Mouse (Mus musculus): ENCODE results near the gene 4921536K21Rik.
A peak's percentile ranks its signal among the peaks of the same experiment; 100 is the strongest.

The 4921536K21Rik gene

GRCm38 (mm10) chr11:3894406-3895281 lies at the start of gene 4921536K21Rik, which contains the start of gene Dusp18:
Gene 4921536K21Rik (minus strand): TSS chr11:3895098.
Gene Dusp18 (plus strand): TSS chr11:3895240.
- peak; percentile 53 to 86 for DNase-seq (ENCODE audit: low spot score in 2 of 2)

GRCm38 (mm10) chr11:3941371-3941770 lies 46.5 kb upstream of the 4921536K21Rik start:
- DNase-seq (ENCODE audit: low spot score in 2 of 2) = peak in 1 of 2 experiments; percentile 1

DNA sequence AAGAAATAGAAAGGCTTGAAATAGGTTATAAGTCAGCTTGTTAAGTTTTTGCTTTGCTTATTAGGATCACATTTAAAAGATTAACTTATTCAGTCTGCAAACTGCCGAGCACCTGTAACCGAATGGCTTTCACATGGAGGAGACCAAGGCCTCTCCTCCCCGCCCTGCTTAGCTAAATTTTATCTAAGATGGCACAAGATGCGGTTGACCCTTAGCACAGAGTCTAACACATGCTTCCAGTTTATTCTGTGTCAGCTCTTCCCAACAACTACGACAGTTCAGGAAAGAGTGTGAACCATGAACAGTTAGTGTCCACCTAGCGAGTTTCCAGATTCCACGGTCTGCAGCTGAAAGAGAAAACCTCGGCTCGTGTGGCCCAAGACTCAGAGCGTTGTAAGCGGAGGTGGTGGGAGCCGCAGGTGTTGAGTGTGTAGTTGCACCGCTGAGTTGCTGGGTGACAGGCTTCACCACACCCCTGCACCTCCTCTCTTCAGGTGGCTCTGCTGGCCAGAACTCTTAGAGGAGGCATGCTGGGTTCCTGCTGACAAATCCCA lies 42.5 kb upstream of the 4921536K21Rik start:
- DNase-seq (ENCODE audit: low spot score in 2 of 2) = peak in 1 of 2 experiments; percentile 6

GRCm38 (mm10) chr11:3936318-3936717 lies 41.4 kb upstream of the 4921536K21Rik start:
- no peak for DNase-seq (ENCODE audit: low spot score in 2 of 2)

DNA sequence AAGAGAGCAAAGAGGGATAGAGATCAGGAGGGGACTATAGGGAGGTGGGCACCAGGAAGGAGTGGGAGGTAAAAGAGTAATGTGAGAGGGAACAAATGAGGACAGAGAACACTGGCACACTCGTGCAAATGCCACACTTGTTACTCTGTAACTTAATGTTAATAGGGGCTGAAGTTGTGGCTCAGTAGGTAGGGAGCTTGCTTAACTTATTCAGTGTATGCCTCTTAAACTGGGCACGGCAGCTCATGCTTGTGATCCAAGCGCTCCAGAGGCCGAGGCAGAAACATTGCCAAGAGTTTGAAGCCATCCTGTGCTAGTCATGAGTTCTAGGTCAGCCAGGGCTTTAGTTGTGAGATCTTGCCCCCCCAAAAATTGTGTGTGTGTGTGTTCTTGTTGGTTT lies 40.2 kb upstream of the 4921536K21Rik start:
- DNase-seq (ENCODE audit: low spot score in 2 of 2) = peak in 1 of 2 experiments; percentile 4

DNA sequence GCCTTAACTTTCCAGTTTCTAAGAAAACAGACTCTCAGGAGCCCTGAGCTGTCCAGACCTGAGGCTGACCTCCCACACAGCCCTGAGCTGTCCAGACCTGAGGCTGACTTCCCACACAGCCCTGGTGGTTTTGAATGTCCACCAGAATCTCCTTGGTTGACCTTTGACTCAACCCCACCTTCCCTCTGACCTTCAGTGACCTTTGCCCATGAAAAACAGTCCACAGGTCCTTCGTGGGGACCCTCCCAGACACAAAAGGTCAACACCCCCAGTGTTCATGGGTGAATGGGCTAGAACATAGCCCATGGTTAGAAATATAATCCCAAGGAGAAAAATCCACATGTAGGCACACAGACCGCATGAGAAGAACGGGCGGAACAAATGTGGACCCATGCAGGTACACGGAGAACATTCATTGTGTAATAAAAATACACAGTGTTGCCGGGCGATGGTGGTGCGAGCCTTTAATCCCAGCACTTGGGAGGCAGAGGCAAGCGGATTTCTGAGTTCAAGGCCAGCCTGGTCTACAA lies 38.9 kb upstream of the 4921536K21Rik start:
- peak in 1 of 2 experiments; percentile 5 for DNase-seq (ENCODE audit: low spot score in 2 of 2)

- peak; percentile 34 to 75 for DNase-seq (ENCODE audit: low spot score in 2 of 2)
Measured at GRCm38 (mm10) chr11:3931511-3932211, 36.8 kb upstream of the 4921536K21Rik start, which contains the start of gene Tcn2. Gene Tcn2 (minus strand): TSS chr11:3932159.

GRCm38 (mm10) chr11:3930931-3931330 lies 36.0 kb upstream of the 4921536K21Rik start:
- peak in 1 of 2 experiments; percentile 5 for DNase-seq (ENCODE audit: low spot score in 2 of 2)

DNA sequence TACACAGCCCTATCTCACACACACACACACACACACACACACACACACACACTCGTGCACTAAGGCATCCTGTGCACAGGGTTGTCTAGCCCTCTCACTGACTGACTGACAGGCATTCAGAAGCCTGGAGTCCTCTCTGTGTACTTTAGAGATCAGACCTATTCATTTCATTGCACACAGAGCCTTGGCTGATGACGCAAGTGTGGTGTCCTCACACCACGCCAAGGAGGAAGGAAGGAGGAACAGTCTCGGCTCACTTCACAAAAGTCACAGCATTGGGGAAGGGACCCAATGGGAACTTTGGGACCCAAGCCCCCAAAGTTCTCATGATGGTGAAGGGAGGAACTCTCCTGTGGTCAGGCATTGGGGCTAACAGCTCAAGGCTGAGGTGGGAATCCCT lies 35.1 kb upstream of the 4921536K21Rik start:
- peak in 1 of 2 experiments; percentile 20 for DNase-seq (ENCODE audit: low spot score in 2 of 2)

- DNase-seq (ENCODE audit: low spot score in 2 of 2) = peak in 1 of 2 experiments; percentile 2
Measured at GRCm38 (mm10) chr11:3925916-3926315, 31.0 kb upstream of the 4921536K21Rik start.

DNA sequence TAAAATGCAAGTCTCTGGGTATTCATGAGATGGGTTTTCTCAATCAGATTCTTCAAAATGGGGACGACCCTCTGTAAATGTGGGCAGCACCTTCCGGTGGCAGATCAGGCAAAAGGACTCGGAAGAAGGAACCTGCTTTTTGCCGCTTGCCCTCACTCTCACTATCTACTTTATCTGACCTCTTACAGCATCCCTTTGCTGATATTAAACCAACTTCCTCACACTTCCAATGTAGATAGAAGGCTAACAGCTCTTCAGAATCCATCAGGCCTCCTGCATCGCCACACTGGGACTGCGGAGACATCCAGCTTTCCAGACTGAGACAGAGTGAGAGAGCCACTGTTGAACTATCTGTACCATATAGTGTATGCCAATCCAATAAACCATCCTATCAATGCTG lies 27.8 kb upstream of the 4921536K21Rik start:
- DNase-seq (ENCODE audit: low spot score in 2 of 2) = no peak

DNA sequence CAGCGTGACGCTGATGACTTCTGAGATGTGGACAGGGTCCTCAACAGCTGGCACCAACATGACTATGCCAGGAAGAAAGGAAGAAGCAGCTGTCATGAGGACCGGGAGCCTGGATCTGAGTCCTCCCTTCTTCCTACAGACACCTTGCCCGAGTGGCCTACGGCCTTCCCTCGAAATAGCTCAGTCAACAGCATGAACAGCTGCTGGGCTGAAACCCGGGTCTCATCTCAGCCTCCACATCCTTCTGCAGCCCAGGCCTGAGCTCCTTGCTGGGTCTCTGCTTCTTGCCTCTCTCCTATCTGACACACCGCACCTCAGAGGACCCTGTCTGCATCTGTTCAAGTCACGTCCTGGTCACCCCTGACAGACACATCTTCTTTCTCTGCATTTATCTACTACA lies 27.2 kb upstream of the 4921536K21Rik start:
- DNase-seq (ENCODE audit: low spot score in 2 of 2) = no peak

GRCm38 (mm10) chr11:3921281-3921850 lies 26.5 kb upstream of the 4921536K21Rik start:
- peak; percentile 24 to 60 for DNase-seq (ENCODE audit: low spot score in 2 of 2)

GRCm38 (mm10) chr11:3920476-3920875 lies 25.6 kb upstream of the 4921536K21Rik start:
- DNase-seq (ENCODE audit: low spot score in 2 of 2) = no peak

GRCm38 (mm10) chr11:3918738-3919137 lies 23.8 kb upstream of the 4921536K21Rik start:
- DNase-seq (ENCODE audit: low spot score in 2 of 2) = peak in 1 of 2 experiments; percentile 40

- peak; percentile 68 to 86 for DNase-seq (ENCODE audit: low spot score in 2 of 2)
Measured at GRCm38 (mm10) chr11:3914109-3914840, 19.4 kb upstream of the 4921536K21Rik start, which contains the start of gene Slc35e4. Gene Slc35e4 (minus strand): TSS chr11:3914664.

DNA sequence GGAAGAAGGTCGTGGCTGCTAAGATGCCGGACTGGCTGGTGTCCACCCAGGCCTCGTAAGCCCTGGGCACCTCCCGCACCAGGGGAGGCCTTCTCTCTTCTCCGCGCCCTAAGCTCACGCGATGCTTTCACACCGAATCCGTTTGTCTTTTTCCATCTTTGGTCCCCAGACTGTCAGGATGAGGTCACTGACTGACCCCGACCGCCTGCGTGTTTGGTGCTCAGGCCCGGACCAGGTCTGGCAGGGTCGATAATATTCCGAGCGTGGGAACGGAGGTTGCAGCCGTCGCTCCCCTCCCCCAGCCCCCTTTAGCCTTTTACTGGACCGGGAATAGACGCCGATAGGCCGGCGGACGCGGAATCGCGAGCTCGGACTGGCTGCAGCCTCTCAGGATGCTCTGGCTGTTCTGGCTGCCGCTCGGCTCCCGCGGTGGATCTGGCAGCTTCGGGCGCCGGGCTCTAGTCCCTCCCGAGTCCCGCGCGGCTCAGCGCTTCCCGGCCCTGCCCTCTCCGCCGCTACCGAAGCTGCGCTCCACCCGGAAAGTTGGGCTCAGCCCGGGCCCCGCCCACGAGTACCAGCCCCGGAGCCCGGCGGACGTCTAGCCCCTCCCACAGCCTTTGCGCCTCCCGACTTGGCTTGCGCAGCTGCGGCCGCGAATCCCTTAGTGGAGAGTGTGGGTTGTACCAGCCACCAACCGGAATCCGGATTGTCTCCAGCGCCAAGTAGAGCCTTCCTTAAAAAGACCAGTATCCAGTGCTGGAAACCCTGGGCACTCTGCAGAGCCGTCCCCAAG lies 18.6 kb upstream of the 4921536K21Rik start:
- peak; percentile 65 to 79 for DNase-seq (ENCODE audit: low spot score in 2 of 2)

DNA sequence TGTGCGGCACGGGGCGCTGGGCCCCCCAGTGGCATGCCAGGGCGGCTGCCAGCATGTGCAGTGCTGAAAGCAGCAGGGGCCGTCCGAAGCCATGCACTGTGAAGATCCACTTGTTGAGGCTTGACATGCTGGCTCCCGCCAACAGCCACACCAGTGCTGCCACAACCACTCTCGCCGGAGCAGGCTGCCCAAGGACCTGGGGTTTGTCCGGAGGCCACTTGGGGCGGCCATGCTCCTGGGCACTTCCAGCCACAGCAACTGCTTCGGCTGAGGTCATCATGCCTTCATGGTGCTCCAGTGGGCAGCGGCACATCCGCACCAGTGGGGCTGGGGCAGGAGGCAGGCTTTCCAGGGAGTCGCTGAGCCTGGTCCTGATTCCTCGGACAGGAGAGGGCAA lies 18.0 kb upstream of the 4921536K21Rik start:
- peak in 1 of 2 experiments; percentile 29 for DNase-seq (ENCODE audit: low spot score in 2 of 2)

DNA sequence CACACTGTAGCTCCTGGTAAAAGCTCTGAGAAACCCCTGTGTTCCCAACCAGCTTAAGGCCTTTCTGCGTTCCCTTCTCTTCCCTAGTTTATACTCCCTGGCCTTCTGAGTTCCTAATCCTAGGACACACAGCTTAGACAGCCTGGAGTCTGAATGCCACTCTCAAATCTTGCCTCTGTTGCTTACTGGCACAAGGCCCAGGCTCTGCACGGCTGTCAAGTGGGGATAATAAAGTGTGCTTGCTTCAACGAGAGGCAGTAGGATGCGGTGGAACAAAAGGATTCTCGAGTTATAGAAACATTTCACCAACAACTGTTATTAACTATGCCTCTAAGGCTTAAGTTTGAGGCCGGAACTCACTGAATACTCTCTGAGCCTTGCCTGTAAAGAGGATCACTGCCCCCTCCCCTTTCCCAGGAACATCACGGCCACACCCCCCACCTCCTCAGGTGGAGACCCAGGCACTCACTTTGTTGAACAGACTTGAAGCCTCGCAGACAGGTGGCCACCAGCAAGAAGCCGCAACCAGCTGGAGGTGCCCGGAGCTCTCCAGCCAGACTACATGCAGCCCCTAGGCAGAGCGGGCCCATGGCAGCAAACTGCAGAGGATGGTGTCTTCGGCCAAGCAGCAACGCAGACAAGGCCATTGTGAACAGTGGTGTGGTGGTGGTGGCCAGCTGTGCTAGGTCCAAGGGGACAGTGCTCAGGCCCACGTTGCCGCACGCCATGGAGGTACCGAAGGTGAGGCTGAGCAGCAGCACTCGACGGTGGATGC lies 17.4 kb upstream of the 4921536K21Rik start:
- no peak for DNase-seq (ENCODE audit: low spot score in 2 of 2)
